Mouse (Mus musculus) kidney, adult 2 months (tissue): ENCODE results near the gene Fmn2.

Source experiments
- CTCF ChIP-seq: fragments of 200-500 bp; conservative IDR thresholded peaks from 2 replicates; pipeline ENCODE4 v1.5.1; 2011; ENCODE audit warnings: low read depth, mild to moderate bottlenecking, control low read depth, low read length, moderate library complexity, mixed read lengths; ENCODE audit not compliant: insufficient read depth, insufficient read length
- POLR2A ChIP-seq: fragments of 200-500 bp; IDR thresholded peaks from one replicate; pipeline ENCODE4 v1.6.1; 2011; ENCODE audit warnings: low read depth, low read length, control low read depth

DNA sequence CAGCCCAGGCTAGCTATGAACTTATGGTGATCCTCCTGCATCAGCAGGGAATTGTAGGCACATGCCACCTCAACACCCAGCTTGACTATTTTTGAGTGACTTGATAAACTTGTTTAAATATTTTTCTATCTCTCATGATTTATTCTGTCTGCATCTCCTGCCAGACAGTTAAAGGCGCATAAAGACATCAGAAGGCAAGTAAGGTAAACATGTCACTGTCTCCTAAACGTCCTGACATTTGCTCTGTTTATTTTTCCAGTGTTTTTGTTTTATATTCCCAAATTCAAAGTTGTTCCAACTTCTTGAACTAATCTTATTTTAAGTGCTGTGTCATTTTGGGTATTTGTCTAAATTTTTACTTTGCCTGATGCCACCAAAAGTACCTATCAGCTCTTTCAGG is 264.1 kb downstream of the Fmn2 start:
- TF ChIP-seq CTCF: no peak
- no peak for TF ChIP-seq POLR2A
